Mouse (Mus musculus) gastrocnemius, adult 18-20 months (tissue): ENCODE measurements at regions not wholly inside any gene's neighbourhood (a gene's known extent, or its start where the extent isn't known, plus 50 kb on each side); places are given as distances from the start of the nearest gene placed in this dataset.

ENCODE experiments used
- DNase-seq: peaks from one replicate; pipeline ENCODE4 v3.0.0; 2021; ENCODE audit warnings: low spot score

DNA sequence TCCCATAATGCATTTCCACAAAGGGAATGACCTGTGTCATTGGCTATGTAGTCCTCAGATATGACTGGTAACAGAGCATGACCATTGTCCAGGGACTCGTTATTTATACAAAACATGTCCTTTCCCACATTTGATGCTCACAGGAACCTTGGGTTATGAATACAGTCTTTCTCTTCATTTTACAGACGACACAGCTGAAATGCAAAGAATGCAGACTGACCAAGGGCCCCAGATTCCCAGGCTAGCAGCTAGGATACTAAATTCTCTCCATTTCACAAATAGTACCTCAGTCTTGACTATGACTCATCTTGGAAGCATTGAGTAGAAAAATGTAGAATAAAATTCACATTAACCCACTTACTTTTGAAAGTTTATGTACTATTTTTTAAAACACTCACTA is 182.7 kb upstream of the Sox4 start:
- DNase-seq: no peak

DNA sequence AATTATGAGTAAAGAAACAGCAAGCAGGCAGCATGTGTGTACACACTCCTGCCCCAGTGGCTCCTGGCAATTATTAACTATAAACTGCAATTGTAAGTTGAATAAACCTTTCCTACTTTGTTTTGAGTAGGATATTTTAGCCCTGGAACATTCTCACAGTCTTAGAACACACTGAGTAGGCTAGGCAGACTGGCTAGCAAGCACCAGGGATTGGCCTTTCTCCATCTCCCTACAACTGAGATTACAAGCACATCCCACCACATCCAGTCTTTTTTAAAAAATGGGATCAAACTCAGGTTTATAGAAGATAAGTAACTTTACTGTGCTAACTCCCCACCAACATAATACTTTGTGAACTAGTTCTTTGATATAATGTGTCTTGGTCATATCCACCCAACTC is 174.0 kb upstream of the Sox4 start:
- DNase-seq: no peak

DNA sequence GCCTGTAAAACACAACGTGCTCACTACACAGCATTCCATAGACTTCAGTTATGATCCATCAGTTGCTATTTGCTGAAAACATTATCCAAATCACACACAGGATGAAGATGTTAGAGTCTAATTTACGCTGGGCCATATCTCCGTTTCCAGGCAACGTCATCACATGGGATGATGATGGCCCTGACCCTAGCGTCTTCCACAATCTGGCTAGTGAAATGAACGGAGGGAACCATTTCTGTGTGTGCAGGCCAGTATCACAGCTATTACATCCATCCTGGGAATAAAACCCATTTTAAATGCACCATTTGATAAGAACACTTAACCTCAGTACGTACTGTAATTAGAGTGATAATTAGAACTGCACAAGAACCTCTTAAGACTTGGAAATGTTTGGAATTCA is 170.0 kb upstream of the Sox4 start:
- DNase-seq: no peak

DNA sequence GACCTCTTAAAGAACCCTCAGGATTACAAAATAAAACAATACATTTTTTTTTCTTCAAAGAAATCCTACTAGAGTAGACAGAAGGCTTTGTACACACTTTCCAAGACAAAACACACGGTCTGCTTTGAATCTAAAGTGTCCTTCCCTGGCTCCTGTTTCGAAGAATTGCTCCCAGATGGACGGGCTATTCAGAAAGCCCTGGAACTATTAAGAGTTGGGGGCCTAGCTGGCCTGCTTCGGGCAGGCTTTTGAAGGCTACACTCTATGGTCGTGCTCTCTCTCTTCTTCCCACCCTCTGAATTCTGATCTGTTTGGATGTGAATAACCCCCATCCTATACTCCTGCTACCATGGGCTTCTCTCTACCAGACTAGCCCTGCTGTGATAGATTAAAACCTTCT is 167.6 kb upstream of the Sox4 start:
- no peak for DNase-seq

DNA sequence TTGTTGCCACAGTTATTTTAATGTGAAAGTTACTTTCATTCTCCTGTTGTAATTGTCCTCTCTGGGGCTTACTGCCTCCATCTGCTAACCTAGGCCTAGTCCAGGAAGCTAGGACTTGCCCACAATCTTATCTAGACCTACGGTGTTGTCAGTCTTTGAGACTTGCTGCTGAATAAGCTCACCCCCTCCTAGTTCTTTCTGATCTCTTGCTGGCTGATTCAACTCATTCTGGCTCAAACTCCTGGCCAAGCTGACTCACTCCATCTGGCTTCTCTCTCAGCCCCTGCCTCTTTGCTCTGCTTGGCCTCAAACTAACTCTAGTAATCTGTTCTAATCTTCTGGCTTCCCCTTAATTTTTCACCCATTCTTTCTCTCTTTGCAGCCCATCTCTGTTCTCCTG is 165.8 kb upstream of the Sox4 start:
- no peak for DNase-seq

DNA sequence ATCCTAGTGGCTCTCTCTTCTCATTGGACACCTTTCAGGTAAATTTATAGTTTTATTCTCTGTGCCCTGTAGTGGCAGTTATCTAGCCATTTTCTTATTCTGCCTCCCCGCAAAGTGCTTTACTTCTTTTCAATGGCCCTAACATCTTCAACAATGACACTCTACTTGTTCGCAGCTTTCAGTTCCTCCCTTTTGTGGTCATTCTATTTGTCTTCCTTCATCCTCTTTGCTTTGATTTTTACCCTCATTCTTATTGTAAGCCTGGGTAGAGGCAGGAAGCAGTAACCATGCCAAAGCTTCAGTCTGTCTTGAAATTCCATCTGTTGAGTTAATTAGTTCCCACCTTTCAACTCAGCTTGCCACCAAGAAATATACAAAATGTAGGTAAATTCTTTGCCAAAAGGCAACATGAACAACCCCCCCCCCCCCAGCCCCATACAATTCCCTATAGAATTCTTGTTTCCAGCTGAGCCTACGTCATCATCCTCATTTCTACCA is 161.5 kb upstream of the Sox4 start:
- no peak for DNase-seq

DNA sequence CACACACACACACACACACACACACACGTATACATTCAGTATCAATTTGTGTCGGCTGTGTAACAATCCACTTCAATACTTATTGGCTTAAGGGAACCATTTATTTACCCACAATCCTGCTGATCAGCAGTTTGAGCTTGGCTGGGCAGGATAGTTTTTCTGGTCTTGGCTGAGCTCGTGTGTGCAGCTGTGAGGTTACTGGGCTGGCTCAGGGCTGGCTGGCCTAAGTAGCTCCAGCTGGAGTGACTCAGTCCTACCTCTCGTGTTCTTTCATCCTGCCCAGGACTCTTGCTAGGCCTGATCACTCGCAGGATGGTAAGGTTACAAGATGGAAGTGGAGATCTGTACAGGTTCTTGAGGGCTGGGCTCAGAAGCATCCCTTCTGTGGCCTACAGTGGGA is 156.6 kb upstream of the Sox4 start:
- peak; percentile 50 for DNase-seq

DNA sequence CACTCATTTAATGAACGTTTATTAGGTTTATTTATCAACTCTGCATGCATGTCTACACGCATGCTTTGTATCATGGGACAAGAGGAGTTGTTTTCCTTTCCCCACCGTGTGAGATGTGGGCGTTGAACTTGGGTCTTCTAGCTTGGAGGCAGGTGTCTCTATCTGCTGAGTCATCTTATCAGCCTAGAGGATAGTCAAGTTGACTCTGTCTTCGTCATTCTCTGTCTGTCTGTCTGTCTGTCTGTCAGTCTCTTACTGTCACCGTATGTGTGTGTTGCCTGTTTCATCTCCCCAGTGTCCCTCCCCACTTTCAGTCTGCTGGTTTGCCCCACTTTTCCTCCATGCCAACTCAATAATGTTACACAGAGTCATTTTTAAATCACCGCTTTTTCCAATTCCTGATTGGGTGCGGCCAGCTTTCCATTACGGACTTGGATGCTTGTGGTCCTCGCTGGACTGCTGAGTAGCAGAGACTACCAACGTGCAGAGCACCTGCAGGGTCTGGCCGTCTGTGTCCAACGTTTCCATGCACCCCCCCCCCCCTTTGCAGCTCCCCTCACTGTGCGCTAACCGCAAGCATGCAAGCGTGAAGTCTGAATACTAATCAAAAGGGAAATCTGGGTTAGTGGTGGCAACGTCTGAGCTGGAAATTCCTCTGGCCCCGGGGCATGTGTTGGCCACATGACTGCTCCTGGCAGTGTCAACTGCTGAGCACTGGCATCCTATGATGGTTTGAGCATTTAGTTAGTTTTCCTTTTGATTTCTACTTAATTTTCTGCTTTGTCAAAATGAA is 155.7 kb upstream of the Sox4 start:
- DNase-seq: no peak

DNA sequence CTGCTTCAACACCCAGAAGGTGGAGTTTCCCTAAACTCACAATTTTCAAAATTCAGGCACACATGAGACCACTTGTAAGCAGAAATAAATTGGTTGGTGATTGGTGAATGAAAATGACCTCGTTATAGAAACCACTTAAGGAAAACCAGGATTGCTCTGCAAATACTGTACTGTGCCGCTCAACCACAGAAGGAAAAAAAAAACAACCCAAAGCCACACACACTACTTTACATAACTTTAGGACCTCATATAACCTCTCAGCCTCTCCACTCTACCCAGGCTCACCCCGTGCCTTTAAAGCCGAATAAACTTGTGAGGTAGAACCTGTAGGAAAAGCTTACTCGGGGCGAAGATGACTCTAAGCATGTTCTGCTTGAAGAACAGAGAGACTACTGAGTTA is 154.7 kb upstream of the Sox4 start:
- DNase-seq: no peak

DNA sequence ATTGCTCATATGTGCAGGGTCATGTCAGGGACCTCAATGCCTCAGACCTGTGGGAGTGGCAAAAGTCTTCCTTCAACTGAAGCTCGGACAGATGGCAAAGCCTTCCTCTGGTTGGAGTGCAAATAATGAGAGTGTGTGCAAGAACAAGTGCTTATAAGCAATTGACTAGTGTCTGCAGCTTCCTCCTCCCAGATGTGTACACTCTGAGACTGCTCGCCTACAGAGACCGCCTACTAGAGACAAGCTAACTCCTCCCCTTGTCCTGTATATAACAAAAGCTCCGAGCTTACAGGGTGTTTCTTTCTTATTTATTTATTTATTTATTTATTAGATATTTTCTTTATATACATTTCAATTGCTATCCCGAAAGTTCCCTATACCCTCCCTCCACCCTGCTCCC is 138.7 kb upstream of the Sox4 start:
- DNase-seq: no peak

DNA sequence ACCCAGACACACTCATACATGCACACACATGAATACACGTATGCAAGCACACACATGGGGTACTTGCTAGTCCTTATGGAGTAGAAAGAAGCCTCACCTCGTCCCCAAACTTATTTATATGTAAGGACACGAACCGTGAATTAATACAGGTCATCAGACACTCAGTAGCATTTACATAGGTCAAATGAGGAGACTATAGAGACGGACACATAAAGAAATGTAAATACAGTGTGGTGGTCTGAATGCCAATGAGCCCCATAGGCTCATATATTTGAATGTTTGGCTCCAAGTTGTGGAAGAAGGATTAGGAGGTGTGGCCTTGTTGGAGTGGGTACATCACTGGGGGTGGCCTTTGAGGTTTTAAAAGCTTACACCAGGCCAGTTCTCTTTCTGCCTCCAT is 133.3 kb upstream of the Sox4 start:
- DNase-seq: no peak

DNA sequence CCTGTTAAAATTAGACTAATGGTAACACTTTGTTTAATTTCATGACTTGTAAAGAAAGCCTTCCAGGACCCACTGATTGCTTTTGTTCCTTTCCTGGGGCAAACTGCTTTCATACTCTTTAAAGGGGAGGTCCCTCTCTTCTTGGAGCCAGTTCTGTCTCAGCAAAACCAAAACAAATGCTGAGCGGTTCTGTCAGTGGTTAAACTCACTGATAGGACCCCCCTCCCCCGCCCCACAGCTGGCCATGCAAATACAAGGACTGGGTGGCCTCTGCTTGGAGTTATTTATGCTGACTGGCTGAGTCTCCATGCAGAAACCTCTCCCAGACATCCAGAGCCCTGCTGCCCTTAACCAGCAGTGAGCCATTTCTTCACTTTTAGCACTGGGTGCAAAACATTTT is 127.6 kb upstream of the Sox4 start:
- DNase-seq: no peak

DNA sequence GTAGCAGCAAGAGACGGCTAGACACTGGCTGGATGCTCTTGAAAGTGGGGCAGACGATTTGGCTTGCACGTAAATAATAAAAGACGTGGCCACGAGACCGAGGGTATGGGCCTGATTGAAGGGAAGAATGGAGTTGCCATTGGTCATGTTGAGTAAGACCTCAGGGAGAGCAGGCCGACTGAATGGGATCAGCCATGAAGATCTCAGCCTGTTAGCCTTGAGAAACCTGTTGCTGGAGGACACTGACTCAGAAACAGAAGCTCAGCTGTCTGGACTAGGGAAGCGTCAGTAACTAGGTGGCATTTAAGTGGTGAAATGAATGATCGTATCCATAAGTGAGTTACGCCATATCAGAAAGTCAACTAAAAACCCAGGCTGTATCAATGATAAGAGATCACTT is 126.3 kb upstream of the Sox4 start:
- no peak for DNase-seq

DNA sequence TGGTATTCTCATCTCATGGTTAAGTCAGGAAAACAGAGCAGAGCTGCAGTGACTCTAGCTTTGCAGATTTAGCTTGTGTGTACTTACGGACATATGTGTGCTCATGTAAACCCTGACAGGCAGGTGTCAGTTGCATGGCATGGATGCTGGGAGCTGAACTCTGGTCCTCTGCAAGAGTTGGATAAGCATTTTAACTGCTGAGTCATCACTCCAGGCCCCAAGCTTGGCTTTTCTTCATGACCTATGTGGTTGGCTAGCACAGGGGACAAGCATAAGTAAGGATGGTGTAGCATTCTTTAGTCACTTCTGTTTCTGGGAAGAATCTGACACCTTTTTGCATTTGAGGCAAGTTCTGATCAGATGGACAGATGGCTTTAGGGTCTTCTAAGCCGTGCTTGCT is 120.1 kb upstream of the Sox4 start:
- no peak for DNase-seq

DNA sequence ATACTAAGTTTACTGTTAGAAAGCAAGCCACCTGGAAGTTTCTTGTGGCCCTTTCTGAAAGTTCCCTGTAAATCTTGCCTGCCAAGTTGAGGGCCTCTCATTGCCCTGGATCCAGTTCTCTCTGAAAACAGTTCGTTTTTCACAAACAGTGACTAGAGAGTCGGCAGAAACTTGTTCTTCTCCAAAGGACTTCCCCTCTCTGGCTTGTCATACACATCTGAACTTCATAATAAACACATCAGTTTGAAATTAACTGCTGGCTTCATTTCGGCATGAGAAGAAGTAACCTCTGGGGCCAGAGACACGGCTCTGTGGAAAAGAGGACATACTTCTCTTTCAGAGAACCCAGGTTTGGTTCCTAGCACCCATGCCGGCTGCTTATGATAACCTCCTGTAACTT is 110.4 kb upstream of the Sox4 start:
- DNase-seq: no peak

DNA sequence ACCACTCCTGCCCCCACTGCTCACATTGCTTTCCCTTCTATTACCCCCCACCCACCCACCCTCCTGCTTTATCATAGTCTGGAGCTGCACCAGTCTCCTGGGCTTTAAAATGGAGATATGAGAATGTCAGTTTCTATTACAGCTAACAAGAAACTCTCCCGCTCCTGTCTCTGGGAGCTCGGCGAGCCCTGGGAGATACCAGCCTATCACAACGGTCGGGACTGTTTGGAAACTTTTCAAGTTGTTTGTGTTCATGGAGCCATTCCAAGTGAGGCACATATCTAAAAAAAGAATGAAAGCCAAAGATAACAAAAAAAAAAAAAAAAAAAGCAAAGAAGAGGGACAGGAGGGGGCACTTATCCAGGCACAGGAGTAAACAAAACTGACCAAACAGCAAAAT is 105.2 kb upstream of the Sox4 start:
- DNase-seq: no peak

DNA sequence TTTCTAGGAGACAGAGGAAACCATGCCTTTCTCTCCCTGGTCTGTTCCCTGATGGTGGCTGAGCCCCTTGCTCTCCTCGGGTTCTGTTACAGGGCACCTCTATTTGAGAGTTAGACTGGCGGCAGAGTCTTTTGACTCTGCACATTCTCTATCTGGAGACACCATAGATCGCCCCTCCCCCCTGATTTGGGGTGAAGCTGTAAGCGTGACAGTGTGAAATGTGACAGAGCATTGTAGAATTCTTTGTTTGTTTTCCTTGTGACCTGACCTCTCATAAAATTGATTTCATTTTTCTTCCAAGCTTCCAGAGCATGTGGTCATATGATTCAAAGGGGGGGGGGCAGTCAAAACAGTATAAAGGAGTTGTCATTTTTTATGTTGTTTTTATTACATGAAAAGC is 96.2 kb upstream of the Sox4 start:
- no peak for DNase-seq

DNA sequence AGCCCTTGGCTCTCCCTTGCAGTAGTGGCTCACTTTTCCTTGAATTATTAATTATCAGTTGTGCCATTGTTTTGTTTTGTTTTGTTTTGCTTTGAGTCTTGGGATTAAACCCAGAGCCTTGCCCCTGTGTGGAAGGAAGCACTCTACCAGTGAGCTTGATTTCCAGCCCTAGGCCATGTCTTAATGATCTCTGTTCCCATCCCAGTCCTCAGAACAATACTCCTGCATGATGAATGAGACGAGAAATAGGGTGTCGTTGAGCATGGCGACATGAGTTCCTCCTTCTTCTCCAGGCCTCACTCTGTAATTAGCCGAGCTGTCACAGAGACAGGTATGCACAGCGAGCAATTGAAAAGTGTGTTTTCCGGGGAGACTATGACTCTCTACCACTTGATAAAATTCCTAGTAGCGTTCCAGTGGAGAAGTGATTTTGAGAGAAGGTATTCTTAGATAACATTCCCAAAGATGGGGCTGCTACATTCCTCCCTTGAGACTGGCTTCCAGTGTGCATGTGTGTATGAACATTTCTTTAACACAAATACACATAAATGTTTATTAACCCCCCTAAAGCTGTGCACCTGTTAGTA is 95.6 kb upstream of the Sox4 start:
- no peak for DNase-seq

DNA sequence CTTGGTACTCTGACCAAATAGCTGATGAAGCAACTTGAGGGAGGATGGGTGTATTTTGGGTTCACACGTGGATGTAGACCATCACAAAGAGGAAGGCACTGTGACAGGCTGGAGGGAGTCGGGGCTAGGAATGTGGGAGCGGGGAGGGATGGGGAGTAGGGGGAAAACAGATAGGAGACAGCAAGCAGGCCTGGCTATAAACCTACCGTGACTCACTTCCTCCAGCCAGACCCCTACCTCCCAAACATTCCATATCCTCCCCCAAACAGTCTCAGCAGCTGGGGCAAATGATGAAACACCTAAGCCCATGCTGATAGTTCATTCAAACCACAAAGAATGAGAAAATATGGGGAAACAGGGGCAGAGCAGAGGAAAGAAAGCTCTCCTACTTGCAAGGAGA is 91.1 kb upstream of the Sox4 start:
- no peak for DNase-seq

DNA sequence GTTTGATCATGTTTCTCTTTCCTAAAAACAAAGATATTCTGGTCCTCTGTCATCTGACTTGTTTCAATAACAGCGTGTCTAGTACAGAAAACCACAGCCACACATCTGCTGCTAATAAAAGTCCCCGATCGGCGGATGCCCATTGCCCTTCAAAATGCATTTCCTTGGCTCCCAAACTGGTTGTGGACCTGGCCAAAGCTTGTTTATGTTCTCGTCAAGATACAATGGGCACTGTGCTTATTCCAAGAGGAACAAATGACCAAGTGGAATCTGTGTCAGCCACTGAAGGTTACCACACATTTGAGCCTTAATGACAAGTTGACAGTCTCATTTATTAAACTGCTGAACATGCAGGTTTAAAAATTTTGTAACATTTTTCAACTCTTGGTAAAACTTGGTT is 86.8 kb upstream of the Sox4 start:
- no peak for DNase-seq

DNA sequence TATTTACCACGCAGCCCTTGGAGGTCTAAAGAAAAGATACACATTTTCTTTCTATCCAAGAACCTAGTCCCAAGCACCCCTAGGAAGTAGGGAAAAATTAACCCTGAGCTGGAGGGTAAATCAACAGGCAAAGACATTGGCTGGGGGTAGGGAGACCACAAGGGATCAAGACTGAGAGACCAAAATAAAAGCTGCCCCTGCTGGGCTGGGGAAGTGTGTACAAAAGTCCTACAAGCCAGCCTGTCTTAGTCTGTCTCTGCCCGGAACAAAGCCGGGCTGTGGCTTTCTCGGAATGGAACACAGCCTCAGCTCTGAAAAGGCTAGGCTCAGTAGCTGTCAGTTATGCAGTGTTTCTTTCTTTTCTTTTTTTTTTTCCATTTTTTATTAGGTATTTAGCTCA is 81.4 kb upstream of the Sox4 start:
- no peak for DNase-seq

DNA sequence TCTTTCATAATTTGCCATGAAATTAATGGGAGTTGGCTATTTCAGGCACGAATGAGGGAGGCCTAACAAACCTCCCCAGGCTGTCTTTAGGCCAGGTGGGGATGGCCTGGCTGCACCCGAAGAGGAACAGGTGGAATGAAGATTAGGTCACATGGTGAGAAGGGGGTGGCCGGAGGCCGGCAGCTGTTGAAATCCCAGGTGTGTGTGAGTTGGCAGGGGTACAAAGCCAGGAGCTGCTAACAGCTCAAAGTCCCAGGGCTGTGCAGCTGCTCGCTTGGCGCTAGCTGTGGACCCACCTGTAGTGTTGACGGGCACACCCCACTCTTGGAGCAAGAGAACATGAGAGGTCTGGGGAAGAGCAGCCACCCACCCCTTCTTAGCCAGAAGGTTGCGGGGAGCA is 80.9 kb upstream of the Sox4 start:
- no peak for DNase-seq

DNA sequence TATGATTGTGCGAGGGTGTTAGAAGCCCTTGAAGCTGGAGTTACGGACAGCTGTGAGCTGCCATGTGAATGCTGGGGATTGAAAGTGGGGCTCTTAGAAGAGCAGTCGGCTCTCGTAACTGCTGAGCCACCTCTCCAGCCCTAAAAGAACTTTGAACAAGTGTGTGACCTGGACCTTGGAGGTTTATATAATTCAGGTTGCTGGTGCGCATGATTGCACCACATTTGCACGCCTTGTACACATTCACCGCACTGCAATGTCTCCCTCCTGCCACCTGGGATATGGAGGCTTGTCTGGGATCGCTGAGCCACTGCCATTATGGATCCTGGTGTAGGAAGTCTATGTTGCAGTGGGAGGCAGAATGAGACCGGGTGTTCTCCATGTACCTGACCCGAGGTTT is 73.6 kb upstream of the Sox4 start:
- DNase-seq: no peak

DNA sequence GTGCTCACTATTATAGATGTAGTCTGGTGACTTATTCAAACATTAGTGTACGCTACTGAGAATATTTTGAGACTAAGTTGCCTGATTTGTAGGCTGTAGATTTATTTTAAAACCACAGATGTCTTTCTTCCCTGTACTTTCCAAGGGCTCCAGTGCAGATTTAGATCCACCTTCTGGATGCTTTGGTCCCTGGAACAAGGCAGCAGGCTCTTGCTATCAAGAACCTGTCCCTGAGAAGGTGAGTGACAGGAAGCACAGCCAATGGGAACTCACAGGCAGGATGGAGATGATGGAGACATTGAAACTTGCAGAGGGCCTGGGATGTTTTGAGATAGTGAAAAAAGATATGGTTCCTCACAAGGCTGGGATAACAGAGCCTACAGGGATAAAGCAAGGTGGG is 70.0 kb upstream of the Sox4 start:
- no peak for DNase-seq
